Mouse (Mus musculus) G1E-ER4 (cell line): Measurements from ENCODE around the gene Ifitm2. TPM values are rescaled to one million over a fixed set of nuclear protein-coding genes. Genes with fewer than 3 reads are reported as not detected.

Experiments
- GATA1 ChIP-seq: IDR thresholded peaks from one replicate; pipeline ENCODE4 v1.8.0; 2012; ENCODE audit warnings: low read length, inconsistent platforms
- polyA plus RNA-seq: library from polyadenylated mRNA; stranded (reverse); fragments of >175 nt; gene quantifications from 2 replicates; pipeline ENCODE4 v1.2.3, GENCODE M21; 2012

The Ifitm2 gene
- polyA plus RNA-seq, 1 experiment: 234 TPM

GRCm38 (mm10) chr7:140951765-140952164, 4.0 kb downstream of the Ifitm2 start:
- no peak for TF ChIP-seq GATA1

DNA sequence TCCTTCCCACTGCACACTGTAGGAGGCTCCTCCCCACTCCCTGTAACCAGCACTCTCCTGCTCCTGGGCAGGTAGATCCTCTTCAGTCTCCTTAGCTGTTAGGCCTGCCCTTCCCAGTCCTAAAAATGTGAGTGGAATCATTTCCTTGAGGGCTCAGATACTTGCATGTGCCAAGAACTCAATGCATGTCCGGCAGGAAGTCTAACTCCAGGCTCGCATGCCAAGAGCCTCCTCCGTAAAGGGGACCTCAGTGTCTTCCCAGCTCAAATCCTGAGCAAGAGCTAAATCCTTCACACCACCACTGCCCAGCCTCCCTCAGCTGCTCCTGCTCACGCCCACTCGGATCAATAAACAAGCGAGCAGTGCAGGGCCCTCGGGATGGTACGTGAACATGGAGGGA, 4.7 kb downstream of the Ifitm2 start:
- TF ChIP-seq GATA1: no peak

DNA sequence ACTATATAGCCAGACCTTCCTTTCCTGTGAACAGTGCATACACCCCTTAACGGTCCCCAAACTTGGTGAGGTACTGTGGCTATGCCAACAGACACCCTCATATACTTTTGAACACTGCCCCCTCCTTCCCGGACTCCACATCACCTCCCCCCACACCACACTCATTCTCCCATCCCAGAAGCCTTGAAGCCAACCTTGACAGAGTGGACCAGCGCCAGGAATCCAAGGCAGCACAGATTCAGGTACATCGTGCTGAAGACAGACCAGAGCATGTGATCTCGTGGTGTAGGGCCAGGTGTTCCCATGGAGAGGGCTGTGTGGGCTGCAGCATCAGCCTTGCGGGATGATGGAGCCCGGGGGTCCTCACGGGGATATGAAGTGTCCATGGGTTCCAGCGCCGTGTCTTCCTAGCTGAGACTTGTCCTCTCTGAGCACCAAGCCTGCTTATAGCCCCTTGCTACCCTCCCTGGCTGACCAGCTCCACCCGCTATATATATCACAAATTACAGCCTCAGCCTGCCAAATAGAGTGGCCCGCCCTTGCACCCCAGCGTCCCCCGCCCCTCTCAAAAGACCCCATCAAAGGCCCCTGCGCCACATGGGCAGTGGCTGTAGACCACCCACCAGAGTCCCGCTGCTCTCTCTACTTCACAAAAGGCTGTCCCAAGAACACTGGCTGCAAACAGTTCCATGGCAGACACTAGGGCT, 5.8 kb downstream of the Ifitm2 start, which contains the start of gene Ifitm5:
Gene Ifitm5, minus strand, starts transcription at position 468 of the 707 bp plus-strand sequence.
- TF ChIP-seq GATA1: no peak

DNA sequence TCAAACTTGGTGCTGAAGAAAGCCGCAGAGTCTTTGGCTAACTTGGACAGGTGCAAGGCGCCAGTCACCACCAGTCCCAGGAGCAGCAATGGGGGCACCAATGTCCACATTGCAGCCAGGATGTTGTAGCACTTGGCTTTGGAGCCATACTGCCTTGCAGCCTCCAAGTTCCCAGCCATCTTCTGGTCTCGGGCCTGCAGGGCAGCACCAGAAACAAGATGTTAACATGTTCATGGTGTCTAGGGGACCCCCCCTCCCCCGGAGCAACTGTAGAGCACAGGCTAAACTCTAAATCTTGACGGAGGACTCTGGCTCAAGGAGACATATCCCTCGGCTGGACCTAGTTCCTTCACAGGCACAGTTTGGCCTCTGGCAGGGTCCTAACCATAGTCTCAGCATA, 6.5 kb downstream of the Ifitm2 start:
- TF ChIP-seq GATA1: no peak

GRCm38 (mm10) chr7:140948161-140948560, 7.6 kb downstream of the Ifitm2 start:
- no peak for TF ChIP-seq GATA1

DNA sequence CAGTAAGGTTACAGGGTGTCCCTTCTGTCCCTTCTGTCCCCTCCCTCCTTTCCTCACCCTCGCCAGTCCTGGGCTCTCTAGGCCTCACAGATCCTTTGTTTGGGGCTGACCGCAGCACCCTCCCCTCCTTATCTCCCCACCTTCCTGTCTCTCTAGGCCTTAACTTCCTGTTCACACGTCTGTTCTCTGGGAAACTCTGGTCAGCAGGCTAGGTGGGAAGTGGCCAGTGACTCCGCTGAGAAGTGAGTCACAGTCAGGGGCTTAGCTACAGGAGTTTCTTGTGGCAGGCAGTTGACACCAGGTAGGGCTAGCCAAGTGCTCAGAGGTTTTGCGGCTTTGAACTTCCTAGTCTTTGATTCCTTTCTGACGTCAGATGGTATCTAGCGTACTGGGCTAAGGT, 8.8 kb downstream of the Ifitm2 start:
- no peak for TF ChIP-seq GATA1

DNA sequence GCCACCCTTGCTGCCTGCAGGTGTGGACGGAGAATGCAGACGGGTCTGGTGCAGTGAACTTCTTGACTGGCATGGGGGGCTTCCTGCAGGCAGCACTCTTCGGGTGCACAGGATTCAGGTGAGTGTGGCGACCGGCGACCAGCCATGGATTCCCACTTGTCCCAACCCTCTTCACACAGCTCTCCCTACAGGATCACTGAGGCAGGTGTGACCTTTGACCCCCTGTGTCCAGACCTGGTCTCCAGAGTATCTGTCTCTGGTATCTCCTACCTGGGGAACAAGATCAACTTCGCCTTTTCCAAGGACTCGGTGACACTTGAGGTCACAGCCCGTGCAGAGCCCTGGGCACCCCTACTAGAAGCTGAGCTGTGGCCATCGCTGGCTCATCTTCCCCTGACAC, 9.5 kb downstream of the Ifitm2 start:
- no peak for TF ChIP-seq GATA1

DNA sequence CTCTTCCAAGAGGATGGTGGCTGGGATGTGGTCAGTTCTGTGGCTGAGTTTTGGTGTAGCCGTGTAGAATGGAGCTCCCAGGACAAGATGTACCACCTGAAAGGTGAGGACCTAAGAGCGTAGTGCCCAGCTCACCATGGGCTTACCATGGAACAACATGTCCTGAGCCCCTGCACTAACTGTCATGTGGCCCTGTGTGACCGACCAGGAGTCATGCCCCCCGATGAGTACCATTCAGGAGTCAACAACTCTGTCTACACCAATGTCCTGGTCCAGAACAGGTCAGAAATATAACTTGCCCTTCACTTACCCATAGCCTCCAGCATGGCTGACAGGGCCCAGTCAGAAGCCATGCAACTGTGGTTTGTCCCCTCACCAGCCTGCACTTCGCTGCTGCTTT, 10.5 kb downstream of the Ifitm2 start:
- TF ChIP-seq GATA1: no peak

DNA sequence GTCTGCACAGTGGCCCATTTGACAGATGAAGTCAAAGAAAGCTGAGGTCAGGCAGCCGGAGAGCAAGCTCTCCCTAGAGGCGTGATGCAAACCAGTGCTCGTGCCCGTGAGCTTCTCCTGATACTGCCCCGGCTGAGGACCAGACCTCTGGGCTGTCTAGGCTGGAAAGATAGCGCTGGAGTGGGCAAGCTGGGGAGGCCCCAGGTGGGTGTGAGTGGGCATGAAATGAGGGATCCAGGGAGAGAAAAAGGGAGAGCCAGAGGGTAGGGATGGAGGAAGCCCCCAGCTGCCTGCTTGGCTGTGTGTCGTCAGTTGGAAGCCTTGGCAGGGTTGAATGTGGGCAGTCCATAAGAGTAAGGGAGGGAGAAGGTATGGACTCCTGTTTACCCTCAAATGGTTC, 11.6 kb downstream of the Ifitm2 start:
- TF ChIP-seq GATA1: no peak

GRCm38 (mm10) chr7:140943356-140943755, 12.4 kb downstream of the Ifitm2 start:
- no peak for TF ChIP-seq GATA1

DNA sequence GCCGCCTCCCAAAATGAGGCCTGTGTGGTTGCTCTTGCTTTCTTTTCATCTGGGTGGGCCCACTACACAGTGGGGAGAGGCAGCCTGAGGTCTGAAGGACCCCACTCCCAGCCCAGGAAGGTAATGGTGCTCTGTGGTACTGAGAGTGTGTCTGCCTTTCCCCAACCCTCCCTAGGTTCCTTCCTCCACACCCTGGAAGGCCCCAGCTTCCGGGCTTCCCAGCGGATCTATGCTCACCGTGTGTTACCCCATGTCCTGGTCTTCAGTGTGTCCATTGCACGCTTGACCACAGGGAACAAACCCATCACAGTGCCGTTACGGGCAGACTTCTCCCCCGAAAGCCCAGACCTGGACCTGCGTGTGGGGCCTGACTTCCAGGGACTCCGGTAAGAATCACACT, 13.0 kb downstream of the Ifitm2 start:
- no peak for TF ChIP-seq GATA1

- no peak for TF ChIP-seq GATA1
Observed at GRCm38 (mm10) chr7:140942341-140942740, 13.4 kb downstream of the Ifitm2 start.

DNA sequence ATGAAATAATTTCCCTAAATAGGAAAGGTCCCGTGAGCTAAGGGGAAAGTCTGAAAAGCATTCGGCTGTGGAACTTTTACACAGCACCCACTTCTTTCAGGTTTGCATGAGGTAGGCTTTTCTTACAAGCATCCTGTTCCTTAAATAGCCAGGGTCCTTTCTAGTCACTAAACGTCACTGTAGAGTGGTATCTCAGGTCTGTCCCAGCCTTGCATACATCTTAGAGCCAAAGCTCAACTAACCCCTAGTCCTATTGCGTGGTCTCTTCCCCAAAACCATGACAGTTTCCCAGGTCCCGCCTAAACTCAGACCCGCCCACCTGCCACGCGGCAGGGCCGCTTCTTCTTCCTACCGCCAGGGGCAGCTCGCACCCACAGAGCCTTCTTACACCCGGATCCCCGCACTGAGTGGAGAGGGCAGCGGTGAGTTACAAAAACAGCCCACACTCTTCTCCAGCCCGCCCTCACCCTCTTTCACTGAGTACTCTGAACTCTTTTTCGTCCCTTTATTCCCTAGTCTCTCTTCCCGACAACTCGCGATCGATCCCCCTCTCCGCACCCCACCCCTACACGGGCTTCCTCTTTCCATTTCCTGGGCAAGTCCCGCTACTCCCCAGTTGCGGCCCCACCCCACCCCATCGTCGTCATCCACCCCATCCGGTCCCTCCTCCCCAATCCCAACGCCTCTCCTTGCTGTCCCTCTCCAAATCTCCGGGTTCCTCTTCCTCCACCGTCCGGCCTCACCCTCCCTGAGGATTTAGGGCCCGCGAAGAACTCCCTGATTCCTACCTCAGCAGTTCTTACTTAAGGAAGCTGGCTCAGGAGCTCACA, 14.3 kb downstream of the Ifitm2 start, which contains the start of gene Pgghg:
Gene Pgghg, plus strand, starts transcription at position 170 of the 830 bp plus-strand sequence.
- TF ChIP-seq GATA1: no peak

- no peak for TF ChIP-seq GATA1
Observed at GRCm38 (mm10) chr7:140939669-140940171, 16.1 kb downstream of the Ifitm2 start.

DNA sequence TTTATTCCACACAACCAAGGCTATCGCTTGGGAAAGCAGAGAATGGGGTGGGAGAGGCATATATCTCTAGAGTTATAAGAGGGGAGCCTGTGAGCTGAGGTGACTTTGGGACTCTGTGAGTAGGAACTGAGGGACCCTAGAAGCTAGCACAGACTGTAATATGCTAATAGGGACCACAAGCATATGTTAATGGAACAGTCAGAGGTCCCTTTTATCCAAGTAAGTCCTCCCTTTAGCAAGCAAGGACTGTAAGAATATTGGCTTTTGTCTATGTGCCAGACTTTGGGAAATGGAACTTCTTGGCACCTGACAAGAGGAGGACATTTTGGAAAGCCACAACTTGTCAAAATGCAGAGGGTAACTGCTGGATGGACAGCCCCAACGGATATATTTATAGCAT, 16.9 kb downstream of the Ifitm2 start:
- TF ChIP-seq GATA1: no peak

GRCm38 (mm10) chr7:140938436-140938835, 17.4 kb downstream of the Ifitm2 start:
- no peak for TF ChIP-seq GATA1

- no peak for TF ChIP-seq GATA1
Observed at GRCm38 (mm10) chr7:140927181-140927580, 28.6 kb downstream of the Ifitm2 start.
